Mouse (Mus musculus): ENCODE measurements around the gene Rnf167.
A peak's percentile ranks its signal among the peaks of the same experiment; 100 is the strongest.

Gene Rnf167

DNA sequence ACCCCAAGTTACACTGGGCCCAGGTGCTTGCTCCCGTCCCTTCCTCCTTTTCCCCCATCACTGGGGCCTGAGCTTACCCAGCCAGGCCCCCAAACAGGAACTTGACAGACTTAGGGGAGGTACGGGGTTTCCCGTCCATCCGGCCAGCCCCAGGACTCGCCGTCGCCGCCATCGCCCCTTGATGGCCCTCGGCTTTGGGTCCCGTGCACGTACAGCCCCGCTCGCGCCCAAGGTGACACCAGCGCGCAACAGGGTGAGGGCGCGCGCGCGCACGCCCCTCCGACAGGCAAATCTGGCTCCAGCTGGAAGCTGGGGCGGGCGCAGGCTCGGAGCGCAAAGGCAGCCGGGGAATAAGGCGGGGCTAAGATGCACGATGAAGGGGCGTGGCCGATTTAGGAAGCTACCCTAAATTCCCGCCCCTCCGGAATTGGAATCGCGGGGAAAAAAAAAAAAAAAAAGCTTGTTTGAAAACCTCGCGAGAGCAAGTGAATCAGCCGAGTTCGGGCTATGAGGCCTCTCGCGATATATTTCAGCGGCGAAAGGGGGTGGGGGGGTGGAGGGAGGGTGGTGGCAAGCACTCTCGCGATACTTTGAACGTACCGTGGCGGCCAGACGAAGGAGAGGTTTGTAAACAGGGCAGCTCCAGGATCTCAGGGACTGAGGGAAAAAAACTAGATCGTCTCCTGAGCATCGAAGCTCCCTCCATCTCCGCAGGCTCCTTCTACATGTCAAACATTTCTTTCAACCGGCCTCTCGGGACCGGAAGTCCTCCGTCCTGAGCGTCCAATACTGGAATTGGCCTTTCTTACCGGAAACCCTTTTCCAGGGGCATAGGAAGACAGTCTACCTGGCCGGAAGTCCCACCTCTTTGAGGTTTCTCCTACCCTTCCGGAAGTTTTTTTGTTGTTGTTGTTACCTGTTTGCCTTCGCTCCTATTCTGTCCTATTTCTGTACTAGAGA lies at the start of gene Rnf167, which contains the start of gene Slc25a11:
Gene Rnf167, plus strand, starts transcription at position 545 of the 960 bp plus-strand sequence.
Gene Slc25a11, minus strand, starts transcription at position 789 of the 960 bp plus-strand sequence.
- DNase-seq (ENCODE audit: low read depth, low spot score): peak; percentile 100

DNA sequence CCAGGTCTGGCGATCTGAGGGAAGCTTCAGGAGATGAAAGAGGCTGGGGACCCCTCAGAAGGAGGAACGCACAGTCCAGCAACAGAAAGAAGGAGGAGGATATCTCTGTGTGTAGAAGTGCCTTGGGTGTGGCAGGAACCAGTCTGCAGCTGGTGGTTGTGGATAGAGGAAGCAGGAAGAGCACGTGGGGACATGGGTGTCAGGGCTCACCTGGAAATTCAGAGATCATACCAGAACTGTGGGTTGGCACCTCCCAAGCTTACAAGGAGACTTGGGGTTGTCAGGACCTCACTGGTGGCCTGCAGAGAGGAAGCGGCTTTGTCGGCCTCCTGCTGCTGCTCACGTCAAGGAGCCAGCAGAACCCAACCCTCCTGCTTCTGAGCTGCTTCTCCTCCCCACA lies 49.7 kb upstream of the Rnf167 start:
- no peak for DNase-seq (ENCODE audit: low read depth, low spot score)

- no peak for DNase-seq (ENCODE audit: low read depth, low spot score)
Observed at GRCm38 (mm10) chr11:70598451-70598953, 48.5 kb upstream of the Rnf167 start.

- peak; percentile 78 for DNase-seq (ENCODE audit: low read depth, low spot score)
Observed at GRCm38 (mm10) chr11:70605024-70605566, 41.9 kb upstream of the Rnf167 start.

GRCm38 (mm10) chr11:70606717-70607116 lies 40.3 kb upstream of the Rnf167 start:
- no peak for DNase-seq (ENCODE audit: low read depth, low spot score)

DNA sequence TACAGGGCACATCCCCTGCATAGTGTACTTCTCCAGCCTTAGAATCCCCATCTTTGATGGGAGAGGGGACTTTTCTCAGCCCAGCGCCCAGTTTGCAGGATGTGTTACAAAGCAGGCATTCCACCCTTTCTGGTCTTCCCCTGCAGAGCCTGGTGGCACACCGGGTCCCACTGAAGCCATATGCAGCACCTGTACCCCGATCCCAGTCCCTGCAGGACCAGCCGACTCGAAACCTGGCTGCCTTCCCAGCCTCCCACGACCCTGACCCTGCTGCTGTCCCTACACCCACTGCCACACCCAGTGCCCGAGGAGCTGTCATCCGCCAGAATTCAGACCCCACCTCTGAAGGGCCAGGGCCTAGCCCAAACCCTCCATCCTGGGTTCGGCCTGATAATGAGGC lies 39.4 kb upstream of the Rnf167 start:
- no peak for DNase-seq (ENCODE audit: low read depth, low spot score)

- DNase-seq (ENCODE audit: low read depth, low spot score): peak; percentile 83
Observed at GRCm38 (mm10) chr11:70608381-70609066, 38.5 kb upstream of the Rnf167 start.

DNA sequence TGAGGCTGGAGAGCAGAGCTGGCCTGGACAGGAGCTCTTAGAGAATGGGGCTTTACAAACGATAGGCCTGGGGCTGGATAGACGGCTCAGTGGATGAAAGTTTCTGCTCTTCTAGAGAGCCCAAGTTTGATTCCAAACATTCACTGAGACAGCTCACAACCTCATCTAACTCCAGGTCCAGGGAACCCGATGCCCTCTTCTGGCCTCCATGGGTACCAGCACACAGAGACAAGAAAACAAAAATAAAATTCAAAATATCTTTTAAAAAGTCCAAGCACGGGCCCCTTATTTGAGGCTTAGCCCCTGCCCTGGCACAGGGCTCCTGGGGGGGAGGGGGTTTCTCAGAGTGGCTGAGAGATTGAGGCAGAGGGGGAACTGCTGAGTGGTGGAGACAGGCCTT lies 36.3 kb upstream of the Rnf167 start:
- no peak for DNase-seq (ENCODE audit: low read depth, low spot score)

- no peak for DNase-seq (ENCODE audit: low read depth, low spot score)
Observed at GRCm38 (mm10) chr11:70612505-70612904, 34.5 kb upstream of the Rnf167 start.

- peak; percentile 85 for DNase-seq (ENCODE audit: low read depth, low spot score)
Observed at GRCm38 (mm10) chr11:70615074-70615473, 32.0 kb upstream of the Rnf167 start.

- DNase-seq (ENCODE audit: low read depth, low spot score): peak; percentile 31
Observed at GRCm38 (mm10) chr11:70615516-70616093, 31.4 kb upstream of the Rnf167 start, which contains the start of gene 4930544D05Rik. Gene 4930544D05Rik, plus strand, starts transcription at chr11:70615848.

DNA sequence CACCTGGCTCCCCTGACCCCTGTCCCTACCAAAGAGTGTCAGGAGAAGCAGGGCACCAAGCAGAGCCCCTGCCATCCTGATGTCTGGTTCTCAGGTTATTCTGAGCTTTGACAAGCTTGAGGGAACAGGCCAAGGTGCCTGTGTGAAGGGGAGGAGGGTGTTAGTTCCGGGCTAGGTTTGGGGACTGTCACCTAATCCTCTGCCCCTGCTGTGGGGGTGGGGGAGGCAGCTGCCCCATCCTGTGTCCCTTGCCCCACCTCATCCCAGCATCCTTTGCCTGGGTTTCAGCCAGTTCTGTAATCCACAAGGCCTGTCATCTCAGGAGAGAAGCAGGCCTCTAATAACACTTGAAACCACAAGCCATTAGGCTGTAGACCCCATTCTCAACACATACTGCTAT lies 27.9 kb upstream of the Rnf167 start, which contains the start of gene Chrne:
Gene Chrne, minus strand, starts transcription at position 116 of the 400 bp plus-strand sequence.
- no peak for DNase-seq (ENCODE audit: low read depth, low spot score)

- peak; percentile 83 for DNase-seq (ENCODE audit: low read depth, low spot score)
Observed at GRCm38 (mm10) chr11:70621972-70622814, 24.8 kb upstream of the Rnf167 start.

DNA sequence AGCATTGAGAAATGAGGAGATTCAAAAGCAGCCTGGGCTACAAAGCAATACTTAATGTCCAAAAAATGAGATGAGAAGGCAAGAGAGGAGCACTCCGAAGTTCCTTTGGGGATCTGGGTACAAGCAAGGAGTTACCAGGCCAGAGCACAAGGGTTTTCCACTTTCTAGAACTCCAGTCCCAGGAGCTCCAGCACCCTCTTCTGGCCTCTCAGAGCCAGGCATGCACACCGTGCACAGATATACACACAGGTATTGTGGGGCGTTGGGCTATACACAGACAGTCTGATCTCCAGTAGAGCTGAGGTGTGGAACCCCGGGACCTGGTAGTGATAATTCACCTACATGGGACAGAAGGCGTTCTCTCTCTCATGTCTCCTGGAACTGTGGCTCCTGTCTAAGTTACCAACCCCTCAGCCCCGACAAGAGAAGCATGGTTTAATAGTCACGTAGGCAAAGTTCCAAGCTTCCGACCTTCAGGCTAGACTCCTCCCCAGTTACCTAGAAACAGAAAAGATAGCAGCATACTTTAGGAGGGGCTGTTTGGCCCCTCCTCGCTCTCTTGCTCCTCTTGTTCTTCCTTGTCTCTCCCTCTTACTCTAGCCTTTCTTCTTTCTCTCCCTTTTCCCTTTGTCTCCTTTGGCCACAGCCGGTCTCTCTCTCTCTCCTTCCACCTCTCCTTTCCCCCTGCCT lies 23.8 kb upstream of the Rnf167 start:
- DNase-seq (ENCODE audit: low read depth, low spot score): peak; percentile 86

GRCm38 (mm10) chr11:70625473-70625872 lies 21.6 kb upstream of the Rnf167 start:
- DNase-seq (ENCODE audit: low read depth, low spot score): peak; percentile 77

- DNase-seq (ENCODE audit: low read depth, low spot score): peak; percentile 41
Observed at GRCm38 (mm10) chr11:70626877-70627276, 20.2 kb upstream of the Rnf167 start.

DNA sequence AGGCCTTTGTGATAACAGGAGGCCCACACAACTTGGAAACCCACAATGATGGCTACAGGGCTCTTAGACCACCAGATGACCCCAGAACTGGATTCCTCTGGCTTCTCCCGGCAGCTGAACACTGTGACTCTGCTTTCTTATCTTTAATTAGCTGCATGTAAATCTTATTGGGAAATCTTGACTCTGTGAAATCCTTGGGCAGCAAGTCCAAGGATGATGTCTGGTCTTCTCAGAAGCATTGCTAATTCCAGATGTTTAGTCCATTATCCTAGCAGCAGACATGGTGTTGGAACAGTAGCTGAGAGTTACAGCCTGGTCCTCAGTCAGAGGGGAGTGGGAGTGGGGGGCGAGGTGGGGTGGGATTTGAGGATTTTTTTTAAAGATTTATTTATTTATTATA lies 18.6 kb upstream of the Rnf167 start:
- no peak for DNase-seq (ENCODE audit: low read depth, low spot score)

GRCm38 (mm10) chr11:70629557-70629956 lies 17.5 kb upstream of the Rnf167 start:
- DNase-seq (ENCODE audit: low read depth, low spot score): peak; percentile 42

GRCm38 (mm10) chr11:70630129-70630528 lies 16.9 kb upstream of the Rnf167 start:
- DNase-seq (ENCODE audit: low read depth, low spot score): no peak

DNA sequence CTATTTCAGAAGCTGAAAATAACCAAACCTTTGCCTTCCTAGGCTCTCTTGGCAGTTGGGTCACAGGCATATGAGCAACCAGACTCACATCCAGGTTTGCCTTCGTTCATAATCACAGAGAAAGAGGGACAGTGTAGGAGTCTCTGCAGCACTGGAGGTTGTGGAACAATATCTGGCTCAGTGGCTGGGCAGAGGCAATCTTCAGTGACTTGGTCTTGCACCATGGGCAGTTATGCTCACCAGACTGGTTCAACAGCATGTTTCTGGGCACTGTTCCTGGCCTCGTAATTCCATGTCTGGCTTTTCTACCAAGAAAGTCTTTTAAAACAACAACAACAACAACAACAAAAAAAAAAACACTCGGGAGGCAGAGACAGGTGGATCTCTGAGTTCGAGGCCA lies 11.4 kb upstream of the Rnf167 start:
- no peak for DNase-seq (ENCODE audit: low read depth, low spot score)

Measured in ZHBTc4 (cell line).